Mouse (Mus musculus) lung, embryonic 16.5 days (tissue): ENCODE results near the gene Camk2d. TPM values are rescaled to one million over a fixed set of nuclear protein-coding genes. Genes with fewer than 3 reads are reported as not detected.

Experiments
- ATAC-seq: fragments of 200-750 bp; cut with Nextera tagmentation; 2 replicates; pipeline ENCODE4 v1.8.0; 2017; ENCODE audit warnings: low read depth, mild to moderate bottlenecking, moderate library complexity
- H3K27ac ChIP-seq: fragments of 300-500 bp; sonication (generic); 2 replicates; pipeline ENCODE4 v1.5.1; 2014; ENCODE audit warnings: mild to moderate bottlenecking, control low read depth, low read length
- H3K27me3 ChIP-seq: fragments of 300-500 bp; sonication (generic); 2 replicates; pipeline ENCODE4 v1.6.1; 2014; ENCODE audit warnings: low read depth, low read length, mixed read lengths; ENCODE audit not compliant: control insufficient read depth, insufficient read depth
- H3K36me3 ChIP-seq: fragments of 300-500 bp; sonication (generic); 2 replicates; pipeline ENCODE4 v1.6.1; 2014; ENCODE audit warnings: low read length; ENCODE audit not compliant: control insufficient read depth, insufficient read depth
- H3K4me1 ChIP-seq: fragments of 300-500 bp; sonication (generic); replicated peaks from 2 replicates; pipeline ENCODE4 v1.6.1; 2014; ENCODE audit warnings: low read length, mixed read lengths; ENCODE audit not compliant: control insufficient read depth, insufficient read depth
- H3K4me2 ChIP-seq: fragments of 300-500 bp; sonication (generic); 2 replicates; pipeline ENCODE4 v1.6.1; 2014; ENCODE audit warnings: low read depth, low read length, control low read depth
- H3K4me3 ChIP-seq: fragments of 300-500 bp; sonication (generic); 2 replicates; pipeline ENCODE4 v1.5.1; 2014; ENCODE audit warnings: mild to moderate bottlenecking, low read length, control low read depth
- H3K9ac ChIP-seq: fragments of 300-500 bp; sonication (generic); 2 replicates; pipeline ENCODE4 v1.6.1; 2014; ENCODE audit warnings: low read length, control low read depth
- H3K9me3 ChIP-seq: fragments of 300-500 bp; sonication (generic); 2 replicates; pipeline ENCODE4 v1.6.1; 2016; ENCODE audit warnings: low read length; ENCODE audit not compliant: control insufficient read depth
- WGBS: fragments of 180-500 bp; shearing (Covaris S2); extraction: QIAGEN DNeasy Blood & Tissue Kit; methylation state at CpG from one replicate; pipeline ENCODE4 v1.1.7; 2014; 5-methylcytosine and 5-hydroxymethylcytosine counted together
- polyA plus RNA-seq: library from polyadenylated mRNA; unstranded; fragments of >200 nt; fragmentation: Nextera tagmentation; extraction: Ambion mirVana; gene quantifications from 2 replicates; pipeline ENCODE4 v1.2.1, GENCODE M21; 2015

The Camk2d gene
- polyA plus RNA-seq, 1 experiment from 2014 or later = 34.3 TPM

- H3K4me2 ChIP-seq = no peak overlapping the region
- no peaks in the 10 kb centered on the region for H3K9me3 ChIP-seq
- ATAC-seq = no peak
- H3K27ac ChIP-seq = no peak overlapping the region
- no peaks in the 10 kb centered on the region for H3K27me3 ChIP-seq
- no peaks in the 10 kb centered on the region for H3K36me3 ChIP-seq
- no peak overlapping the region for H3K4me3 ChIP-seq
- 81% methylated on average over 6 of the region's 6 CpGs for WGBS
- H3K9ac ChIP-seq = no peak overlapping the region
- H3K4me1 ChIP-seq = peaks cover 33% of the 10 kb centered on the region
Observed at GRCm38 (mm10) chr3:126634171-126634570, 38.1 kb downstream of the Camk2d start.

GRCm38 (mm10) chr3:126638259-126638658 is 42.2 kb downstream of the Camk2d start:
- H3K4me1 ChIP-seq = peaks cover 36% of the 10 kb centered on the region
- H3K4me2 ChIP-seq = no peak overlapping the region
- H3K9ac ChIP-seq = no peak overlapping the region
- no peaks in the 10 kb centered on the region for H3K9me3 ChIP-seq
- ATAC-seq = no peak
- 41% methylated on average over 1 of the region's 1 CpGs for WGBS
- no peak overlapping the region for H3K4me3 ChIP-seq
- H3K36me3 ChIP-seq = no peaks in the 10 kb centered on the region
- H3K27ac ChIP-seq = peak overlapping the region; percentile 45
- H3K27me3 ChIP-seq = no peaks in the 10 kb centered on the region

DNA sequence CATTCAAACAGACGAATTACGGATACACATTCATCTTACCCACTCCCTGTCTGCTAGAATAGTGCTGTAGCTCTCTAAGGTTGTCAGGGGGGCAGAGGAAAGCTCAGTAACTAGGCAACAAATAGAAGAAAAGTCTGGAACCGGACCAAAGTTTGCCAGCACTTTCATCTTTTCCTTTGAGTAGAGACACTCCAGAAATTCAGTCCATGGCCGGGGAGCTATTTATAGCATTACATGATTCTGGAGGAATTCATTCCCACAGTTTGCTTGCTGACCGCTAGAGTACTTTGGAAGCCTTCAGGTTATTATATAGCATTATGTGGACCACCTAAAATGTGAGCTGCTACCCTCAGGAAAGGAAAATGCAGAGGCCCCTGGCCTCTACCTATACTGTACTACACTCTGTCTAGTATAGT is 43.0 kb downstream of the Camk2d start:
- peak; percentile 80 for ATAC-seq
- Histone ChIP-seq H3K27ac (peak overlapping the region; percentile 76), H3K9me3 (no peaks in the 10 kb centered on the region), H3K36me3 (no peaks in the 10 kb centered on the region), H3K4me2 (peak overlapping the region; percentile 29), H3K4me1 (peaks cover 42% of the 10 kb centered on the region), H3K4me3 (no peak overlapping the region), H3K27me3 (no peaks in the 10 kb centered on the region), H3K9ac (no peak overlapping the region)
- WGBS = 15% methylated on average over 5 of the region's 5 CpGs

DNA sequence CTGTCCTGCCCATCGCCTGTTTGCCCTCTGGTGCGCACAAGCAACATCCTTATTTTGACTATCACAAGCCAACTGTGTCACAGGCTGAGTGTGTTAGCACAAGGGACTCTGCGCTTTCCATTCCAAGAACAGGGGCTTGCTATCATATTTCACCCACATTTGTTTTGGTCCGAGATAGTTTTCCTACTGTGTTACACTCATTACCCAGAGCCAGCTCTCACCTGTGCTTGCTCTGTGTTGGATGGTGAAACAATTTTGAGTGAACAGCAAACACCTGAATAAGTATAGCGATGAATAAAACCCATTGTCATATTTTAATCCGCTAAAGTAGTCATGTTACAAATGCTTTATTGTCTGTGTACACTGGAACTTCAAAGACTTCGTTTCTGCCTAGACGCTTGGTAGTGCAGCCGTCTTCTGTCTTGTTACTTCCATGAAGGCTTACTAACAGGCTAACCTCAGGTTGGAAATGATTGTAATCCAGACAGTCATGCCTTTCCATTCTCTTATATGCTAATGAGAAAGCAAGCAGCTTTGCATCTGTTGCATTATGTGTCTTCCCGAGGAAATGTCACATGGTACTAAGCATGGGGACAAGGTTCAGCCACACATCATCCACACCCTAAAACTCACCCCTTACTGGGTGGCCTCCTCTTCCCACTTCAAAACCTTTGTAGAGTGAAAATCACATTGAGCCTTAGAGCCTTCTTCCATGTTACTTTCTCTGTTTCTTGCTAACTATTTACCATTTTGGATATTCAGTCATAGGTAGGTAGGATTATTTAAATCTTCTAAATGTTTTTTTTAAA is 44.5 kb downstream of the Camk2d start:
- Histone ChIP-seq H3K4me2 (no peak overlapping the region), H3K36me3 (no peaks in the 10 kb centered on the region), H3K27ac (no peak overlapping the region; the same call in 1 of the 2 replicates), H3K4me3 (no peak overlapping the region), H3K27me3 (no peaks in the 10 kb centered on the region), H3K9ac (no peak overlapping the region), H3K9me3 (no peaks in the 10 kb centered on the region), H3K4me1 (peaks cover 42% of the 10 kb centered on the region)
- WGBS = 52% methylated on average over 10 of the region's 10 CpGs
- 0 out of 2 replicates have a peak, but pooled peaks have one; percentile 21 for ATAC-seq

- H3K9ac ChIP-seq = no peak overlapping the region
- peaks cover 42% of the 10 kb centered on the region for H3K4me1 ChIP-seq
- H3K36me3 ChIP-seq = no peaks in the 10 kb centered on the region
- no peaks in the 10 kb centered on the region for H3K27me3 ChIP-seq
- H3K4me2 ChIP-seq = no peak overlapping the region
- H3K27ac ChIP-seq = no peak overlapping the region
- 51% methylated on average over 4 of the region's 4 CpGs for whole genome bisulfite sequencing
- no peaks in the 10 kb centered on the region for H3K9me3 ChIP-seq
- peak; percentile 63 for ATAC-seq
- H3K4me3 ChIP-seq = no peak overlapping the region
Observed at GRCm38 (mm10) chr3:126641451-126641850, 45.3 kb downstream of the Camk2d start.

DNA sequence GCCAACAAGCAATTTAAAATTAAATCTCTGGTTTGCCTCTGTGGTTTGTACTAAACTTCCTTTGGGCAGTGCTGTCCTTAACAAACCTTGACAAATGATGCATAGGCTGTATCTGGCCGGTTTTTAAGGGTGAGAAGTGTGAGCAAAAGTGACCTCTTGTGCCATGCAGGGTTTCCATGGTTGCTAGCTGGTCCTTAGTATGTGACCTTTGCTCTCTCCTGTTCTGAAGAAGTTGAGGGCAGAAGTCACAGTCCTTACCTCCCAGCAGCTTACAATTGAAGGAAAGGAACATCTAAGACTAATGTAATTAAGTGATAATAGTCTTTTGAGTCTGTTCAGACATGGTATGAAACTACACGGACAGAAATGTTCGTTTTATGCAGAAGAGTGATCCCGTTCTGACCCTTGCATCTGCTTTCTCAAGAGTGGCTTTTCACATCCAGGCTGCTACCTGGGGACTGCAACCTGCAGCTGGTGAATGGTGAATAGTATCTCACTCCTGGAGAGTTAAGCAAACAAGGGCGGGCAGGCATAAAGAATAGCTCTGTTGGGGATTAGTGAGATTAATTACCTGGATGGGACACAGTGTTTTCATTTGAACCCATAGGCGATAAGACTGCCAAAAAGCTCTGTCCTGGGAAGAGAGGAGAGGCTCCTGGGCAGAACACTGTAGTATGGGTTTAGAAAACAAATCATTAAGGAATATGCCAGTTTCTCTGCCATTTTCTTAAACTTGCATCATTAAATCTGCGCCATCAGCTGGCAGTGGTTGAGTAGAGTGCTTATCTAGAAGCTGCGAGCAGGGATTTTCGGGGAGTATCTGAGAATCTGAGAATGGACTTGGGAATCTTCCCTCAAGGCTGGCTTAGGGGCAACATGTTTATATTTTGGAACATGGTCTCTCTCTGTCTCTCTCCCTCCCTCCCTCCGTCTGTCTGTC is 47.2 kb downstream of the Camk2d start:
- H3K4me1 ChIP-seq = peaks cover 38% of the 10 kb centered on the region
- H3K9ac ChIP-seq = no peak overlapping the region
- H3K4me3 ChIP-seq = no peak overlapping the region
- H3K27ac ChIP-seq = peak overlapping the region; percentile 36; the same call in 1 of the 2 replicates
- H3K9me3 ChIP-seq = no peaks in the 10 kb centered on the region
- no peaks in the 10 kb centered on the region for H3K36me3 ChIP-seq
- 21% methylated on average over 10 of the region's 10 CpGs for WGBS
- H3K4me2 ChIP-seq = peak overlapping the region; percentile 14; the same call in 1 of the 2 replicates
- no peak for ATAC-seq
- H3K27me3 ChIP-seq = no peaks in the 10 kb centered on the region

- Histone ChIP-seq H3K9me3 (no peaks in the 10 kb centered on the region), H3K4me2 (no peak overlapping the region), H3K27ac (no peak overlapping the region), H3K4me1 (peaks cover 5% of the 10 kb centered on the region; the same call in 1 of the 2 replicates), H3K4me3 (no peak overlapping the region), H3K36me3 (no peaks in the 10 kb centered on the region), H3K27me3 (no peaks in the 10 kb centered on the region), H3K9ac (no peak overlapping the region)
- 86% methylated on average over 4 of the region's 4 CpGs for WGBS
- no peak for ATAC-seq
Observed at GRCm38 (mm10) chr3:126650332-126650731, 54.2 kb downstream of the Camk2d start.

GRCm38 (mm10) chr3:126650747-126651146 is 54.6 kb downstream of the Camk2d start:
- H3K4me1 ChIP-seq = peaks cover 5% of the 10 kb centered on the region; the same call in 1 of the 2 replicates
- H3K4me2 ChIP-seq = no peak overlapping the region
- no peaks in the 10 kb centered on the region for H3K36me3 ChIP-seq
- H3K4me3 ChIP-seq = no peak overlapping the region
- no peak for ATAC-seq
- no peak overlapping the region for H3K9ac ChIP-seq
- WGBS = 74% methylated on average over 6 of the region's 6 CpGs
- no peaks in the 10 kb centered on the region for H3K9me3 ChIP-seq
- no peak overlapping the region for H3K27ac ChIP-seq
- H3K27me3 ChIP-seq = no peaks in the 10 kb centered on the region

DNA sequence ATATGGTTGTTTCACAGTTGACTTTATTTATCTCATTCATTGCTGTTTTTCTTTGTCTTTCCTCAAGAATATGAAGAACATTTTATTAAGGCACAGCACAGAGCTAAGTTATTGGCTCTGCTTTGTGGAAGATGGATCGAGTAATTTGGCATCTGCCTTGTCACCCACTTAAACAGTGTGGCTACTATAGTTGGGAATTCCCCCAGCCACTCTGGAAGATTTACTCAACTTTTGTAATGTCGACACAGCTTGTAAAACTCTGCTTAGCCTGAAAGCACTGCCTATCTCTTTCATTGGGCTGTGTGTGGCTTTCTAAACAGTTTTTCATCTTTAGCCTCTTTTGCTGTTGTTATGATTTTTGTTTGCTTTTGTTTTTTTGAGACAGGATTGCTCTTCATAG is 56.3 kb downstream of the Camk2d start:
- H3K9ac ChIP-seq = no peak overlapping the region
- H3K4me1 ChIP-seq = peaks cover 5% of the 10 kb centered on the region; the same call in 1 of the 2 replicates
- ATAC-seq = no peak
- H3K9me3 ChIP-seq = no peaks in the 10 kb centered on the region
- H3K27me3 ChIP-seq = no peaks in the 10 kb centered on the region
- H3K27ac ChIP-seq = no peak overlapping the region
- H3K4me3 ChIP-seq = no peak overlapping the region
- no peaks in the 10 kb centered on the region for H3K36me3 ChIP-seq
- H3K4me2 ChIP-seq = no peak overlapping the region
- 43% methylated on average over 2 of the region's 2 CpGs for whole genome bisulfite sequencing
